Mouse (Mus musculus) left cerebral cortex, adult 18-20 months (tissue): ENCODE data around the gene Olfr538. TPM values are rescaled to one million over a fixed set of nuclear protein-coding genes. Genes with fewer than 3 reads are reported as not detected.
"Not testable (repeated sequence)": the region's sequence is repeated elsewhere in the genome, so short reads cannot be mapped to it uniquely, and the experiment has no call there.

Experiments used
- DNase-seq, 2 experiments: peaks; one replicate each; pipeline ENCODE4 v3.0.0; 2021 to 2022; ENCODE audit warnings: low spot score in 2 of 2, mixed read lengths in 1 of 2
- long read RNA-seq, 2 experiments: library from polyadenylated mRNA; stranded (forward); transcript quantifications; one replicate each; pipeline ENCODE4 v2.0.0; 2021
- total RNA-seq, 2 experiments: library from RNA; stranded (reverse); gene quantifications; 2 replicates each; pipeline ENCODE4 v1.2.3; 2021

Olfr538 gene
- total RNA-seq, result not detected
- long read RNA-seq, experiment 1, result 0 reads
- long read RNA-seq, experiment 2, result 0 reads

GRCm38 (mm10) chr7:140567586-140567985 is at the start of gene Olfr538:
Olfr538 (plus strand) TSS chr7:140567886.
- no peak for DNase-seq

- DNase-seq, result no peak
These were observed 27.9 kb upstream of the Olfr538 start for GRCm38 (mm10) chr7:140539746-140540145.

GRCm38 (mm10) chr7:140600969-140601368 is 33.3 kb downstream of the Olfr538 start, which contains the start of gene Olfr46:
Olfr46 (plus strand) TSS chr7:140601269.
- DNase-seq, result not testable (repeated sequence)

Other genes with a start within 250 kb of the Olfr538 start
- gene Olfr525, start 247.0 kb upstream of the Olfr538 start, total RNA-seq, result not detected
- not detected for gene Olfr527, start 233.9 kb upstream of the Olfr538 start, total RNA-seq
- gene Olfr60, start 206.2 kb upstream of the Olfr538 start, total RNA-seq, result not detected
- not detected for gene Olfr530, start 191.6 kb upstream of the Olfr538 start, total RNA-seq
- not detected for gene Olfr531, start 165.0 kb upstream of the Olfr538 start, total RNA-seq
- not detected for gene Olfr532, start 146.2 kb upstream of the Olfr538 start, total RNA-seq
- gene Olfr533, start 104.5 kb upstream of the Olfr538 start, total RNA-seq, result not detected
- not detected for gene Olfr535, start 83.7 kb upstream of the Olfr538 start, total RNA-seq
- not detected for gene Olfr536, start 60.5 kb upstream of the Olfr538 start, total RNA-seq
- under 1 TPM; 0.05 to 0.07 TPM for gene Olfr46, start 33.4 kb downstream of the Olfr538 start, total RNA-seq
- not detected for gene Olfr61, start 61.1 kb downstream of the Olfr538 start, total RNA-seq
- gene Olfr53, start 78.6 kb downstream of the Olfr538 start, total RNA-seq, result not detected
- under 1 TPM; 0.05 to 0.07 TPM for gene Olfr539, start 92.0 kb downstream of the Olfr538 start, total RNA-seq
- gene Olfr45, start 114.1 kb downstream of the Olfr538 start, total RNA-seq, result not detected
- gene Olfr541, start 129.4 kb downstream of the Olfr538 start, total RNA-seq, result not detected
- under 1 TPM in 1 of 2 experiments, not detected in 1; 0.33 TPM for gene Cyp2e1, start 195.9 kb downstream of the Olfr538 start, total RNA-seq
- under 1 TPM in 1 of 2 experiments, not detected in 1; 0.77 TPM for gene Syce1, start 220.0 kb downstream of the Olfr538 start, total RNA-seq